Mouse (Mus musculus): ENCODE measurements around the gene Bik.

Gene Bik

DNA sequence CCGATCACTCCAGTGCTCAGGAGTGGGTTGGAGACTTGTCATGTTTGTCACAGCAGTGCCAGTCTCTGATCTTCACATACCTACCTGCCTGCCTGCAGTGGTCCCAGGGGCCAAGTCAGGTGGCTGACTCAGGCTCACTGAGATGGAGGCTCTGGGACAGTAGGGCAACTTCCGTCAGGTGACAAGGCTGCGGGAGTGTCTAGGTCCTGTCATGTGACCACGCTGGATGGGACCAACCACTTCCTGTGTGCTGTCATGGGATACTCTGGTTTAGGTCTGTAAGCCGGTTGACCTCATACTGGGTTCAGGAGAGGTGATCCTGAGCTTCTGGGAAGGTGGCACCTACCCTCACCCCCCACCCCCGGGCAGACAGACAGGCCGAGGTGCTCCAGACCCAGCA lies 19.4 kb downstream of the Bik start:
- DNase-seq (ENCODE audit: low read depth in 1 of 2, low spot score in 2 of 2) = no peak

DNA sequence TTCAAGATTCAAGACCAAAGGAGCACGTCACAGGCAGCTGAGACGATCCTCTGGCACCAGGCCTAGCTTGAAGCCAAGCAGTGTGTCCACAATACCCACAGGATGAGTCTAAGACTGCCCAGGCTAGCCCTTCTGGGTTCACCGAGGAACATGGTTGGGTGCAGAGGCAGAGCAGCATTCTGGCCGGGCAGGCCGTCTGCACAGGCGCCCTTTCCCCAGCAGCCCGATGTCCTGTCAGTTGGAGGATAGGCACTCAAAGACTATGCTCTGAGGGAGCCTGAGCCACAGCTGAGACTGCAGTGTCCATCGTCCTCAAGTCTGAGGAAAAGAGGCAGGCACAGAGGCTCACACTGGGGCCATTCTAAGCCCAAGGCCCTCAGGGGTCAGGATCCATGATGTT lies 20.5 kb downstream of the Bik start:
- no peak for DNase-seq (ENCODE audit: low read depth in 1 of 2, low spot score in 2 of 2)

DNA sequence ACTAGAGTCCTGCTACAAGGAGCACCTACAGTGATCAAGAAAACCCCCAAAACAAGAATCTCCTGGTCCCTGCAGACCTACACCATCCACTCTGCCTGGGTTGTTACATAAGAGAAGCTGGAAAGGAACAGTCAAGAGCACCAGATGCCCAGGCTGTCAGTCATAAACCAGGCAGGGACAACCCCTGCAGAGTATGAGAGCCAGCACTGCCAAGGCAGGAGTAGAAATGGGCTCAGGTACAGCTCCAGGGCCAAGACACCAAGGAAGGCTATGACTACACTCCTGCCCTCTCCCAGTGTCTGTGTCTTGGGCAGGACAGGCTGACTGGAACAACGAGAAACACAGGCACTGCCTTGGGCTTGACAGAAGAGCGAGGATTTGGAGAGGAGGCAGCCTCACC lies 23.5 kb downstream of the Bik start:
- DNase-seq (ENCODE audit: low read depth in 1 of 2, low spot score in 2 of 2) = no peak

DNA sequence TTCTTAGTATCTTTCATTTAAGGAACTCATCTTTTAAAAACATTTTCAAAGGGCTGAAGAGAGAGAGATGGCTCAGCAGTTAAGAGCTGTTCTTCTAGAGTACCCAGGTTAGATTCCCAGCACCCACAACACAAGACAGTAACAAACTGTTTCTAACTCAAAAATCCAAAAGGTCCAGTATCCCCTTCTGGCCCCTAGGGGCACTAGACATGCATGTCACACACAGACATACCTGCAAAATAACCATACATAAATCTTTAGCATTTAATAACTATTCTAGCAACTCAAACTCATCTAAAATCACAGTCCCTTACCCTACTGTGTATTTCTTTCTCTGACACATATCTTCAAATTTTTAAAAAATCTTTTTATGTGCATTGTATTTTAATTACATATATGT lies 27.2 kb downstream of the Bik start:
- DNase-seq (ENCODE audit: low read depth in 1 of 2, low spot score in 2 of 2) = no peak

DNA sequence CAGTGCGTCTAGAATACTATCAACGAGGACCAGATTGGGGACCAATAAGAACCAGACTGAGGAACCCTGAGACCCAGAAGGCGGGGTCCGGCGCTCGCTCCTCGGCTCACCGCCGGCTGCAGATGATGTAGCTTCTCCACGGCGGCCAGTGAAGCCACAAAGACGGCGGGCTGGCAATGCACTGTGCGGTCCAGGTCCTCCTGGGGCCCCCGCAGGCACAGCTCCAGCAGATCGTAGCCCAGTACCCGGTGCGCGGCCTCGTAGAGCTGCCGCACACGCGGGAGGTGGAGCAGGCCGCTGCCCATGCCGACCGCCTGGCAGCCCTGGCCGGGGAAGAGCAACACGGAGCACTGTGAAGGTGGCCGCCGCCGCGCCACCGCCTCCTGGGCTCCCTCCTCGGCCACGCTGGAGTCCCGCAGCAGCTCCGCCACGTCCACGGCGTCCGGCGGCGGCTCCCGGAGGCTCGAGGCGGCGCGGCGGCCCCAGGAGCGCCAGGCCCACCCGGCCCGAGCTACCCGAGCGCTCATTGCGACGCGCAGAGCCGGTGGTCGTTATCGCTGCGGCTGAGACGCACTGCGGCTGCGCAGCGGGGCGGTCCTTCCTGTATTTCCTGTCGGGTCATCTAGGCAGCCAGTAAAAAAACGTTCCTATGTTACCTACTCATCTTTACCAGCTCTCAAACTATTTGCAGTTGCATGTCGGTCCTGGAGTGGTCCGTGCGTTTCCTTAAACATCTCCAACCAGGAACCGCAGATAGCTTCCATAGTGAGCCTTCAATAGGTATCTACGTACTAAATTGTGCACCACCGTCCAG lies 28.7 kb downstream of the Bik start:
- DNase-seq (ENCODE audit: low read depth in 1 of 2, low spot score in 2 of 2) = peak; percentile 34 to 64

DNA sequence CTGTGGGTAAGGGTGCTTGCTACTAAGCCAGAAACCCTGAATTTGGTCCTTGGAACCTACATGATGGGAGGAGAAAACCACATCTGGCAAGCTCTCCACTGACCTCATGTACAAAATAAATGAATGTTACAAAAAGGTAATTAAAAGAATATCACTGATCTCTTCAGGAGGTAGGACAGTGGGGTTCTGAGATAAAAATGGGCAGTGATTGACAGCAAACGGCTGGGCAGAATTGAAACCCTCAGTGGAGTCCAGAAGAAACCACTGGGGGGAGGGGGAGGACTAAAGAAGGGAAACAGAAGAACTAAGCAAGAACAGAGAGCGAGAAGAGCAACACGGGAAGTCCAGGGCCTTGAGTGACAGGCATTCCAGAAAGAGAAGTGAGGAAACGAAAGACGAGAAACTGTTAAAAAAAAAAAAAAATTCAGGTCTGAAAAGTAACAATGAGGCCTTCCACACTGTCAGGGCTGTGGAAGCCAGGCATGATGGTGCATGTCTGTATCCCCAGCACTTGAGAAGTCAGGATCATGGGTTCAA lies 34.3 kb downstream of the Bik start:
- no peak for DNase-seq (ENCODE audit: low read depth in 1 of 2, low spot score in 2 of 2)

DNA sequence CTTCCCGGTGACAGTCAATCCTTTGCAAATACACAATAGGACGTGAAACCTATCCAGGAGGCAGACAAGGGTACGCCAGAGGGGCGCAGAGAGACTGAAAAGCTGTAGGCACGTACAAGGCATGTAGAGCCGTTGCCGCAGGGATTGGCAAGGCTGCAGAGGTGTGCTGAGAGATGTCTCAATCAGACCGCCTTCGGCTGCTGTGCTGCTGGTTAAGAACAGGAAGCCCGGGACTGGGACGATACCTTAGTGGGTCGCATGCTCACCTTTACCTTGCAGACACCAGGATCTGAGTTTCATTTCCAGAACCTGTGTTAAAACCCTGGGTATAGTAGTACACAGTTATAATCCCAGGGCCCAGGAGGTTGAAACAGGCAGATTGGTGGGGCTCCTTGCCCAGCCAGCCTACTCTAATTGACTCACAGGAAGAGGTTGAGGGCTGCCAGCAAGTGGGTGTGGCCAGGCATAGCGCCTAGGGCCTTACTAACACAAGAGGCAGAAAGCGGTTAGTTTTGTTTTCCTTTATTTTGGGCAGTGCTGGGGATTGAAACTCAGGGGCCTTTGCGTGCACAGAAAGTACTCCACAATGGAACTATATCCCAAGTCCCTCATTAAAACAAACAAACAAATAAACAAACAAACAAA lies 36.1 kb downstream of the Bik start:
- peak; percentile 30 to 34 for DNase-seq (ENCODE audit: low read depth in 1 of 2, low spot score in 2 of 2)

DNA sequence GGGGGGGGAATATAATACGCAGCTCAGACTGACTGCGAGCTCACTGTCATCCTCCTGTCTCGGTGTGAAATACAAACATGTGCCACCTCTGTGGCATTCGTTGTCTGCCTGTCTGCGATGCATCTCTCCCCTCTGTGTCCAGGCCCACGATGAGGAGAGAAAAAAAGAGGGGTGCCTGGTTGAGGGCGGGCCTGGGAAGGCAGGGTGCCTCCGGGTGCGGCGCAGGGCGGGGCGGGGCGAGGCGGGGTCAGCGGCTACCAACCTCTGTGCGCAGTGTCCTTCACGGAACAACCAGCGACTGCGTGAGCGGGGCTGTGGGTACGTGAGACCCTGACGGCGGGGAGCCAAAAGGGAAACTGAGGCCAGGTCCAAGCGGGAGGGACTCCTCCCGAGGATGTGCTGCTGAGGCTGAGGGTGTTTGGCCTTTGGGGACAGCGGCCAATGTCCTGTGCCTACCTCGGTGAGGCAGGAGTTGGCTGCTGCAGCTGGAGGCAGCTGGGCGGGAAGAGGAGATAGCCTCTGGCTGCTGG lies 36.7 kb downstream of the Bik start, which contains the start of the genes Tspo and Mcat:
Gene Tspo, plus strand, starts transcription at position 266 of the 530 bp plus-strand sequence.
Gene Mcat, minus strand, starts transcription at position 461 of the 530 bp plus-strand sequence.
- peak in 1 of 2 experiments; percentile 22 for DNase-seq (ENCODE audit: low read depth in 1 of 2, low spot score in 2 of 2)

DNA sequence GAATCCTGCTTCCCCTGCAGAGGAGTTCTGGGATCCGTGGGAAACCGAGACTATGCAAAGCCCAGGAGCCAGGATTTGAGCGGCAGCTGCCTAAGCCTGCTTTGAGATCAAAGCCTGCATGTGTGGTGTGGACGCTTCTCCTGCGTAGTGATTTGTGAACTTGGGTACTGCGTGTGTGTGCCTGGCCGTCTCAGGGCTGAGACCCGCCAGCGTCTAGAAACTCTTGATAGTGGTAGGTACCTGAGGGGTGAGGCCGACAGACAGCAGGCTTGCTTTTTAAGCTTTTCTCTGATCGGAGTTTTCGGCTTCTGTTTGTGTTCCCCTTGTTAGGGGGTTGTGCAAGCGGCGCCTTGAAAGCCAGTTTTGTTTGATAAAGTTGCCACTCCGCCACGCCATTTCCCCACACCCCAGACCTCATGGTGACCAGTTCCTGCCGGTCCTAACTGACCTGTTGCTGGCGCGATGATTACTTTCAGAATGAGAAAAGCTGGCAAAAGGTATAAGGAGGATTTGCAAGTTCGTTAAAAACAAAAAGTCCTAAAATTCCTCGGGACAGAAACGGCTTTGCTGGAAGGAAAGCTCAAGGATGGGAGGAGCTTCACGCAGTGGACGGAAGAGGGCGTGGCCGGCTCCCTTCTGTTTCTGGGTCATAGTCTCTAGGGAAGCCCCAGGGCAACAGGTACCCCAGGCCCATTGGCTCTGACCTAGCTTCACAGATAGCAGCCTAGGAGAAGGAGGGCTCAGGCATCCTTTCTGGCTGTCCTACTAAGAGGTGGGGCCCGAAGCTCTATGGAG lies 37.4 kb downstream of the Bik start:
- DNase-seq (ENCODE audit: low read depth in 1 of 2, low spot score in 2 of 2) = peak in 1 of 2 experiments; percentile 19

DNA sequence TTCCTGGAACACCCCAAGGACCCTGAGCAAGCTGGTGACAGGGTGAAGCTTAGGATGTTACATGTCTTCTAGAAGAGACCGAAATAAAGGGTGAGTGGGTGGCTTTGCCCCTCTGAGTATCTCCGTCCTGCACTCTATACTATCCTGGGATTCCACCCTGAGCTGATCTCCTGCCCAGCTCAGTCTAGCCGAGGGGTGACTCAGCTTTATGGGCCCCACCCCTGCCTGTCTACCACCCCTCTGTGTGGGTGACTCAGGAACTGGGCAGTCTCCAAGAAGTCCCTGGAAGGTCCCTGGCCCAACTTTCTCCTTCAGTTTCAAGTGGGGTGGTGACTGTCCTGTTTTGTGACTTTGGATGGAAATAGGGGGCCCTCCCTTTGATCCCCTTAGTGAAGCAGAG lies 38.8 kb downstream of the Bik start:
- no peak for DNase-seq (ENCODE audit: low read depth in 1 of 2, low spot score in 2 of 2)

DNA sequence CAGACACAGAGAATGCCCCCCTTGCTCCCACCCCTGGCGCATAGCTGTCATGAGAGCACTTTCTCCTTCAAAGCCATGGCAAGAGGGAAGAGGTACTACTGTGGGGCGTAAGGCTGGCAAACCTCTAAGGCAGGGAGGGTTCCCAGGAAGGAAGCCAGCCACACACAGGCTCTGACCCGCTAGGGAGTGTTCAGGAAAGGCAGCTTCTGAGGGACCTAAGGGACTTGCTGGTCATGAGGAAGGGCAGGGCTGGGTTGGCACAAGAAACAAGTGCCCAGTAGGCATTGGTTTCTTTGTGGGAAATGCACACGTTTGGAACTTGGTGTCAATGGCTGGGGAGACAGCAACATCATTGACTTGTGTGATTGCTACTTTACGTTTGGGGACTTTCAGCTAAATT lies 39.3 kb downstream of the Bik start:
- no peak for DNase-seq (ENCODE audit: low read depth in 1 of 2, low spot score in 2 of 2)

DNA sequence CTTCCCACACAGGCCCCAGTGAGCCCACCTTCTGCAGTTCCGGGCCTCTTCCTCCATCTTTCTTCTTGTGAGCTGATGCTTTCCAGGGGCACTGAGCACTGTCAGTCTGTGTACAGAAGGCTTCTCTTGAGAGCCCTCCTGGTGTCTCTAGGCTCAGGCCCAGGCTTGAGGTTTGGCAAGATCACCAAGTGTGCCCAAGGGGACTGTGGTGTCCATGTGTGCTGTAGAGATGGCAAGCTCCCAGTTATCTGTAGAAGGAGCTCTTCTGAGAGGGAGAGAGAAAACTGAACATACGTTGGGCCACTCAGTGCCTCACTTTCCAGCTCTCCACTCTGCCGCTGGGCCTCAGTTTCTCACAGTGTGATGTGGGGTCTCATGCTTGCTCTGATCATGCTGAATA lies 41.1 kb downstream of the Bik start:
- DNase-seq (ENCODE audit: low read depth in 1 of 2, low spot score in 2 of 2) = no peak

DNA sequence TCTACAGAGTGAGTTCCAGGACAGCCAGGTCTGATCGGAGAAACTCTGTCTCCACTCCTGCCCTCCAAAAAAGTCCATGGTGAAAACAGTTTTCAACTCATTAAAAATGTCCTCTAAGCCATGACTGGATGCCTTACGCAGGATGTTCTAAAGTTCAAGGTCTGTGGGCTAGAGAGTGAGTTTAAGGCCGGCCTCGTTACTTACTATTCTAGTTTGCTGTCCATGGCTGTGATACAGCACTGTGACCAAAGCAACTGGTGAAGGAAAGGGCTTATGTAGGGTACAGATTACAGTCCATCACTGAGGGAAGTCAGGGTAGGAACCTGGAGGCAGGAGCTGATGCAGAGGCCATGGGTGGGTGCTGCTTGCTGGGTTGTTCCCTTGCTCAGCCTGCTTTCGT lies 41.9 kb downstream of the Bik start:
- no peak for DNase-seq (ENCODE audit: low read depth in 1 of 2, low spot score in 2 of 2)

DNA sequence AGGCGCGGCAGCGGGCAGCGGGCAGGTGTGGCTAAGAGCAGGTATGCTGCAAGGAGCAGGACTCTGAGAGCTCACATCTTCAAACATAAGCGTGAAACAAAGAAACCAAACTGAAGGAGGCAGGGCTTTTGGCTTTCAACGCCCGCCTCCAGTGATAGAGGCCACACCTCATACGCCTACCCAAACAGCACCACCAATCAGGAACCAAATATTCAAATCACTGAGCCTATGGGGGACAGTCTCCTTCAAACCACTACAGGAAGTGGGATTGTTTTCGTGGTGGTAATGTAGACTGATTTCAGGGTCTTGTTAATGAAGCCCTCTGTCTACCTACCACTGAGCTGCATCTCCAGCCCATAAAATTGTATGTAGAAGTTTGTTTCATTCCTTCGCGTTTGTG lies 43.0 kb downstream of the Bik start:
- DNase-seq (ENCODE audit: low read depth in 1 of 2, low spot score in 2 of 2) = no peak

DNA sequence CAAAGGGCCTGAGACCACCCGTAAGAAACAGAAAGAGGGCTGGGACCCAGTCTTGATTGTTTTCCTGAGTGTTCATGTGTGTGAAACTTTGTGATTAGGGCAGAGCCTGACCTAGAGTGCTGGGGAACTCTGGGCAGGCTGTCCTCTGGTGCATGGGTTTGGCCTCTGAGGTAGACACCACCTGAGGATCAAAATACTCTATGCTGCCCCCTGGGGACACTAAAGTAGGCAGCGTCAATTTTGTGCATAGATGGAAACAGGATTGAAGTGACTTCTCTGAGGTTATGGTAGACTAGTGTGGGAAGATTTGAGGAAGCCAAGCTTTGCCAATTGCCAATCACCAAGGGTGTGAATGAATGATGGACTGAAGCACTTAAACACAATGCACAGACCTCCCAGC lies 44.0 kb downstream of the Bik start:
- DNase-seq (ENCODE audit: low read depth in 1 of 2, low spot score in 2 of 2) = no peak

DNA sequence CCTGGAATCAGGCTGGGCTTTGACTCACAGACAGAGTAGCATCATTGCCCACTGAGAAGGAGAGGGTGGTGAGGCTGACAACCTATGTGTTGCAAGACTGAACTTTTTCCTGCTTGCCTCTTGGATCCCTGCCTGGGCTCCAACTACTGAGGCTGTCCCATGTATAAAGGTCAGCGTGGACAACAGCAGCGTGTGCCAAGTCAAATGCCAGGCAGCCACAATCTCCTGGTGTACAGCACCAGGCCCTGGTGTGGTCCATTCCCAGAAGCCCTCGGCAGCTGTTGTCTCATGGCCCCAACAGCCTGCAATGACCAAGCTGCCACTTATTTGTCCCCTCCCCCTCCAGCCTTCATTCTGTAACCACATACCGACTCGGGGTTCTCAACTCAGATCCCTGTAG lies 45.0 kb downstream of the Bik start:
- no peak for DNase-seq (ENCODE audit: low read depth in 1 of 2, low spot score in 2 of 2)

DNA sequence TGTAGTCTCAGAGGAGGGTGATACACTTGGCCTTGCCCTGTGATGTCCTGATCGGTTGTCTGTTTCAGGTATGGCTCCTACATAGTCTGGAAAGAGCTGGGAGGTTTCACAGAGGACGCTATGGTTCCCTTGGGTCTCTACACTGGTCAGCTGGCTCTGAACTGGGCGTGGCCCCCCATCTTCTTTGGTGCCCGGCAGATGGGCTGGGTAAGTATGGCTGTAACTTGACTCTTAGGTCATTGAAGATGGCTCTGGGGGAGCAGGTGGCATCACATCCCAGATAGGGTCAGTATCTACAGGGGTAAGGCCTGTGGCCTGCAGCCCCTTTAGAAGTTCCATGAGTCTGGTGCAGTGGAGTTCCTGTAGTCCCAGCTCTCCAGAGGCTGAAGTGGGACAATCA lies 45.5 kb downstream of the Bik start:
- no peak for DNase-seq (ENCODE audit: low read depth in 1 of 2, low spot score in 2 of 2)

DNA sequence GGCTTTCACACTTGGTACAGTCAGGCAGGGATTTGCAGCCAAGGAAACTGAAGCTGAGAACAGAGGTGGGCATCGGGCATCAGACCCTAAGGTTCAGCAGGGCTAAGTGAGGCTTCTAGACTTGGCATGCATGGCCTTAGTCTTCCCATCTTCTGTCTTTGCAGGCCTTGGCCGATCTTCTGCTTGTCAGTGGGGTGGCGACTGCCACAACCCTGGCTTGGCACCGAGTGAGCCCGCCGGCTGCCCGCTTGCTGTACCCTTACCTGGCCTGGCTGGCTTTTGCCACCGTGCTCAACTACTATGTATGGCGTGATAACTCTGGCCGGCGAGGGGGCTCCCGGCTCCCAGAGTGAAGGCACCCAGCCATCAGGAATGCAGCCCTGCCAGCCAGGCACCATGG lies 46.9 kb downstream of the Bik start:
- DNase-seq (ENCODE audit: low read depth in 1 of 2, low spot score in 2 of 2) = no peak

DNA sequence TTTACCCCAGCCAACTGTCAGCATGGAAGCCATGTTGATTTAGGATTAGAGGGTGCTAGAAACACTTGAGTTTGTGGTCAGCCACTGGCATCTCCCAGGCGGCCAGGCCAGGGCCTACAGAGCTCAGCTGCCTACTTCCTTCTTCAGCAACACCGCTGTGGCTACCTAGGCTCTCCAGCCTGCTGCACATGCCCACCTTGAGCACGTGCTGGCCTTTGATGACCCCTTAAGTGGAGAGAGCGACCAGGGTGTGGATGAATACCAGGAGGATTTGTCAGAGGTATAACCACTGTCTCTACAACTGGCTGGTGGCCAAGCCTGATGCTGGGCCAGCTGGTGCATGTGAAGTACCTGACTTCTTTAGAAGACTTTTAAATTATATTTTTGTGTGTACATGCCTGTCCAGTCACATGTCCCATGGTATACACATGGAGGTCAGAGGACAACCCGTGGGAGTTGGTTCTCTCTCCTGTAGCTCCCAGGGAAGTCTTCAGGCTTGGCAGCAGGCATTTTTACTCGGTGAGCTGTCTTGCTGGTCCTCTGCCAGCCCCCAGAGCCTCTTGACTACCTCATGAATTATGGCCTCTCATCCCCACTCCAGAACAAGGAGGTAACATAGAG lies 48.2 kb downstream of the Bik start:
- DNase-seq (ENCODE audit: low read depth in 1 of 2, low spot score in 2 of 2) = no peak

DNA sequence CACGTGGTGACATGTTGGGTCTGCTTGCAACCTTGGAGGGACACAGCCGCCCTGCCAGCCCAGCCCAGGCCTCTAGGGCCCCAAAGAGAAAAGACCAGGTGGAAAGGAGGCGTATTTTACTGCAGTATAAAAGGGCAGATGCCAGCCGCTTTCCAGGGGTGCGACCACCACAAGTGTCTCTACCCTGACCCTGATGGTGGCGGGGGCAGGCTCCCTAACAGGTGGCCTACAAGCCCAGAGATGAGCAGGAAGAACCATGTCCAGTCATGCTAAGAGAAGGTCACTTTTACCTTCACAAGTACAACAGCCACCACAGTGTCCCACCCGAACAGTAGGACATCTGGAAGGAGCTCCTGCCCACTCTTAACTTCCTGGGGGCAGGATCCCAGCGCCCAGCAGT lies 48.9 kb downstream of the Bik start:
- DNase-seq (ENCODE audit: low read depth in 1 of 2, low spot score in 2 of 2) = no peak

DNA sequence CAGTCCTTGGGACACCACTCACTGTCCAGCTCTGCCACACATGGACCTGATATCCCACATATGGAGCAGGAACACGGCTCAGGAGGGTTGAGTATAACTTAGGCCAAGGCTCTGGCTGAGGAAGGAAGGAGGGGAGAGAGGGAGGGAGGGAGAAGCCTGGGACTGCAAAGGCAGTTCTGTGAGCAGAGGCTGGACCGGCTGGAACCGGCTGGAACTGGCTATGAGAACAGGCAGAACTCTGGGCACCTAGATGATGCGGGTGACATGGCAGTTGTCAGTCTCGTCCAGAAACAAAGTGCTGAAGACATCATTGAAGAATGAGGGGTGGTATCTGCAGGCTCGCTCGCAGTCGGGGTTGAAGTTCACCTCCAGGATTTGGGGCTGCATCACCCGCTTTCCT lies 50.0 kb downstream of the Bik start:
- no peak for DNase-seq (ENCODE audit: low read depth in 1 of 2, low spot score in 2 of 2)
